Mouse (Mus musculus): ENCODE measurements at regions not wholly inside any gene's neighbourhood (a gene's known extent, or its start where the extent isn't known, plus 50 kb on each side); places are given as distances from the start of the nearest gene placed in this dataset.

DNA sequence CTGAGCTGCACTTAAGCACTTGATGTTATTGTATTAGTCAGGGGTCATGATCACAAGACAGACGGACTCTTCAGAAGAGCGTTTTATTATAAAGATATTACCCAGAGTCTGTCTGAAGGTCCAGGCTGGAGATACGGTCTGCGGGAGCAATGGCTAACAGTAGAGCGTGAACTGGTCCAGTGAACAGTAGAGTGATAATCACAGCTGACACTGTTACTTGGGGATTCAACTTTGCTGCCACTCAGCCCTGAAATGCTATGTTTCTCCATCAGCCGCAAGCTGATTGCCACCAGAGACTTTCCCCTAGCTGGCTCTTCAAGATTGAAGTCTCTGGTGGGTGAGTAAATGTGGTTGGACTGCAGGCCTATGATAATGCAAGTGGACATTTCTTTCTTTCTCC, 133.1 kb upstream of the Zc3h12c start:
- Histone ChIP-seq H3K27me3 (ENCODE audit: control insufficient read depth in 1 of 2, insufficient read depth in 2 of 2, low read length in 2 of 2) (no peaks in the 10 kb centered on the region; a peak in 2 of 4 replicates), H3K9ac (ENCODE audit: control insufficient read depth, low read depth, low read length, poor library complexity, severe bottlenecking) (no peak overlapping the region)
- DNase-seq (ENCODE audit: low read depth, low spot score) = no peak

DNA sequence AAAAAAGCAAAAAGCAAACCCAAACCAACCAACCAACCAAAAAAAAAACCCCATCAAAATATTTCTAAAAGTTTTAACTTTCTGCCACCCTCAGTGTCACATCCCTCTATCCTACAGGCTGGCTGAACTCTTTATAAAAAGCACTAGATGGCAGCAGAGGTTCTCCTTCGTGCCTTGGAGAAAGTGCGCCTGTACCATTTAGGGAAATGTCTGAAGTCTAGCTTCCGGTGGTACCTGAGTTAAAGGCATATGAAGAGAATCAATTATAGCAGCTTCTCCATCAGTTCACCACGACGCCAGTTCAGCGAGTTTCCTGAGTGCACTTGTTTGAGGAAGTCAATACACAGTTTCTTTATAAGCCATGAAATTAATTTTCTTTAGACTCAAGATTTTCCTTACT, 130.0 kb upstream of the Zc3h12c start:
- no peaks in the 10 kb centered on the region for H3K4me1 ChIP-seq (ENCODE audit: control insufficient read depth in 1 of 2, insufficient read depth in 2 of 2, low read length in 2 of 2)
- TF ChIP-seq E2F4 (IDR thresholded peaks at IDR 0.05; ENCODE audit: borderline replicate concordance, low read depth, low read length) (no peak), ELF1 (IDR thresholded peaks at IDR 0.05; ENCODE audit: low read depth, low read length) (no peak), USF2 (IDR thresholded peaks at IDR 0.05; ENCODE audit: borderline replicate concordance in 1 of 2, insufficient read depth in 1 of 2, low read depth in 1 of 2, low read length in 2 of 2) (no peak), SMC3 (IDR thresholded peaks at IDR 0.05; ENCODE audit: low read depth, low read length) (peak; percentile 68), ZC3H11A (IDR thresholded peaks at IDR 0.05; ENCODE audit: low read depth, low read length) (peak; percentile 50; the same call in 1 of the 2 replicates), RAD21 (IDR thresholded peaks at IDR 0.05; ENCODE audit: low read depth, low read length) (peak; percentile 73), CTCF (IDR thresholded peaks at IDR 0.05 in 2 of 3, conservative IDR thresholded peaks at IDR 0.05 in 1 of 3; ENCODE audit: control insufficient read depth in 1 of 3, insufficient read depth in 1 of 3, low read depth in 2 of 3, low read length in 3 of 3, poor library complexity in 1 of 3, severe bottlenecking in 1 of 3) (peak; percentile 32 to 75 (median 49); a peak in 5 of 6 replicates)
- peaks cover 6 to 10% of the 10 kb centered on the region in 2 experiments; a peak in 3 of 4 replicates for H3K27me3 ChIP-seq (ENCODE audit: control insufficient read depth in 1 of 2, insufficient read depth in 2 of 2, low read length in 2 of 2)
- no peaks in the 10 kb centered on the region for H3K79me2 ChIP-seq (ENCODE audit: control insufficient read depth, insufficient read depth, low read length, poor library complexity)
- peak; percentile 56 for DNase-seq (ENCODE audit: low read depth, low spot score)
- H3K4me3 ChIP-seq (ENCODE audit: control insufficient read depth in 1 of 2, insufficient read depth in 1 of 2, low read depth in 2 of 2, low read length in 2 of 2) = no peak overlapping the region
- no peak overlapping the region for H3K9ac ChIP-seq (ENCODE audit: control insufficient read depth, low read depth, low read length, poor library complexity, severe bottlenecking)
- H3K27ac ChIP-seq (ENCODE audit: control insufficient read depth, low read depth, low read length) = no peak overlapping the region
- H3K36me3 ChIP-seq (ENCODE audit: control insufficient read depth in 1 of 2, insufficient read depth in 2 of 2, low read length in 2 of 2) = no peaks in the 10 kb centered on the region
- no peaks in the 10 kb centered on the region for H3K9me3 ChIP-seq (replicated peaks; ENCODE audit: insufficient read depth, low read length)

More for the DNA sequence above, 133.1 kb upstream of the Zc3h12c start:
- no peaks in the 10 kb centered on the region for H3K79me2 ChIP-seq (ENCODE audit: control insufficient read depth, insufficient read depth, low read length, poor library complexity)
- TF ChIP-seq MAFK (IDR thresholded peaks at IDR 0.05; ENCODE audit: borderline replicate concordance, low read depth, low read length) = no peak
- TF ChIP-seq NELFE (IDR thresholded peaks at IDR 0.05; ENCODE audit: low read depth, low read length) = no peak
- TF ChIP-seq CTCF (IDR thresholded peaks at IDR 0.05 in 2 of 3, conservative IDR thresholded peaks at IDR 0.05 in 1 of 3; ENCODE audit: control insufficient read depth in 1 of 3, insufficient read depth in 1 of 3, low read depth in 2 of 3, low read length in 3 of 3, poor library complexity in 1 of 3, severe bottlenecking in 1 of 3) = no peak
- no peak for TF ChIP-seq MAZ (IDR thresholded peaks at IDR 0.05; ENCODE audit: low read depth, low read length)
- no peak for TF ChIP-seq TBP (IDR thresholded peaks at IDR 0.05; ENCODE audit: low read depth, low read length)
- no peak for TF ChIP-seq SIN3A (IDR thresholded peaks at IDR 0.05; ENCODE audit: low read length)
- no peak for TF ChIP-seq ETS1 (IDR thresholded peaks at IDR 0.05; ENCODE audit: low read depth, low read length)
- no peak for TF ChIP-seq BHLHE40 (IDR thresholded peaks at IDR 0.05; ENCODE audit: borderline replicate concordance, low read depth, low read length)
- no peak for TF ChIP-seq ZNF384 (IDR thresholded peaks at IDR 0.05; ENCODE audit: low read depth, low read length)
- H3K9me3 ChIP-seq (replicated peaks; ENCODE audit: insufficient read depth, low read length) = no peaks in the 10 kb centered on the region
- no peaks in the 10 kb centered on the region for H3K4me1 ChIP-seq (ENCODE audit: control insufficient read depth in 1 of 2, insufficient read depth in 2 of 2, low read length in 2 of 2)
- no peak overlapping the region for H3K4me3 ChIP-seq (ENCODE audit: control insufficient read depth in 1 of 2, insufficient read depth in 1 of 2, low read depth in 2 of 2, low read length in 2 of 2)
- H3K27ac ChIP-seq (ENCODE audit: control insufficient read depth, low read depth, low read length) = no peak overlapping the region
- H3K36me3 ChIP-seq (ENCODE audit: control insufficient read depth in 1 of 2, insufficient read depth in 2 of 2, low read length in 2 of 2) = no peaks in the 10 kb centered on the region
